Mouse (Mus musculus) gastrocnemius, postnatal 25 days (tissue): ENCODE data around the gene Axl. TPM values are rescaled to one million over a fixed set of nuclear protein-coding genes. Genes with fewer than 3 reads are reported as not detected.

ENCODE experiments used
- DNase-seq: peaks from one replicate; pipeline ENCODE4 v3.0.0; 2022
- total RNA-seq, 2 experiments: library from RNA; stranded (reverse); gene quantifications; 1 replicate in 1 of 2; 2 replicates in 1 of 2; pipeline ENCODE4 v1.2.3; 2021

The Axl gene
- total RNA-seq, 2 experiments from 2014 or later: 41.1 to 42.4 TPM

- no peak for DNase-seq
Measured at GRCm38 (mm10) chr7:25794775-25795174, 6.3 kb upstream of the Axl start.

DNA sequence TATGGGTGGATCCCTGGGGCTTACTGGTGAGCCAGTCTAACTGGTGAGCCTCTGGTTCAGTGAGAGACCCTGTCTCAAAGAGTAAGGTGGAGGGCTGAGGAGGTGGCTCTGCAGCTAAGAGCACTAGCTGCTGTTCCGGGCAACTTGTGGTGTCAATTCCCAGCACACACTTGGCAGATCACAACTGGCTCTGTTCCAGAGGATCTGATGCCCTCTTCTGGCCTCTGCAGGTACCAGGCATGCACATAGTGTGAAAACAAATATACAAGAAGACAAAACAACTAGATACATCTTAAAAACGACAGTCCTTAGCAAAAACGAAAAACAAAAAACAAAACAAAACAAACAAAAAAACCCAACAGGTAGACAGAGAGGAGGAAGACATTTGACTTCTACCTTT lies 5.2 kb upstream of the Axl start:
- no peak for DNase-seq

GRCm38 (mm10) chr7:25792966-25793365 lies 4.5 kb upstream of the Axl start:
- peak; percentile 32 for DNase-seq

DNA sequence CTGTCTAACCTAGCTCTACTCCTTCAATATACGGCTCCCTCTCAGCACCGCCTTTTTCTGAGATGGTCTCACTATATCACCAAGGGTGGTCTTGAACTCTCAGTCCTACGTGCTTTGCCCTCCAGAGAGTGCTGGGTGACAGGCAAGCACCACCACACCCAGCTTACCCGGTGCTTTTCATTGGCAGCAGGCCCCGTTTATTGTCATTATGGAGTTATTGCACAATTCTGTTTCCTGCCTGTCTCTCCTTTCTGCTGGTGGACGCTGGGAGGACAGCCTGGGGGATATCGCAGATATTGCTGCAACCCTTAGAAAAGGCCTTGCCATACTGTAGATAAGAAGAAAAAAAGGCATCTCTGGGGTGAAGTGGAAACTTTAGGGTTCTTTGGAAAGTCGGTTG lies 2.1 kb upstream of the Axl start:
- DNase-seq: peak; percentile 56

GRCm38 (mm10) chr7:25789129-25789440 lies 580 bp upstream of the Axl start:
- DNase-seq: no peak

DNA sequence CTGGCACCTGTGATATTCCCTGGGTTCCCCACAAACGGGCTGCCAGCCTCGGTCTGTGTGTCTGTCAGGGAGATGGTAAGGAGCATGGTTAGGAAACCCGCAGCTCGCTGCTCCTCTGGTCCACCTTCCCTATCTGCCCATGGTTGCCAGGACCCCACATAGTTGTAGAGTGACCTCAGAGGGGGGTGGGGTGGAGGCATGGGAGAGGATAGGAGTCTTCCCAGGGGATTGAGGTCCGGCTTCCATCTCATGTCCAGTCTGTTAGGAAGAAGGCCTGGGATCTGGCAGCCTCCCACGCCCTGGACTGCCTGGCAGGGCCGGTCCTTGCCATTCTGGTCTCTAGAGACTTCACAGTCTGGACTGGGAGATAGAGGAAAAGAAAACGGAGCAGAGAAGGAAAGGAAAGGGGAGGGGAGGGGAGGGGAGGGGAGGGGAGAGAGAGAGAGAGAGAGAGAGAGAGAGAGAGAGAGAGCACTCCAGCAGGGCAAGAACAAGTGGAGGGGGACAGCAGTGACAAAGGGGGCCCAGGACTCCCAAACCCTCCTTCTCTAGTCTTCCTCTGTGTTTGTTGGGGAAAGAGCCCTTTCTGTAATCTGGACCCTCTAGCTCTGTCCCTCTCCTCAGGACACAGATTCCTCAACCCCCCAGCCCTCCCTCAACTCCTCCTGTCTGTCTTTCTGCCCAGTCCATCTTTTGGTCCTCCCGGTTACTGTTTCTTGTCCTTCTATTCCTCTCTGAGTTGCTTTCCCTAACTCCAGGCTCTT lies 867 bp downstream of the Axl start:
- peak; percentile 38 for DNase-seq

GRCm38 (mm10) chr7:25786974-25787373 lies 1.5 kb downstream of the Axl start:
- DNase-seq: no peak

DNA sequence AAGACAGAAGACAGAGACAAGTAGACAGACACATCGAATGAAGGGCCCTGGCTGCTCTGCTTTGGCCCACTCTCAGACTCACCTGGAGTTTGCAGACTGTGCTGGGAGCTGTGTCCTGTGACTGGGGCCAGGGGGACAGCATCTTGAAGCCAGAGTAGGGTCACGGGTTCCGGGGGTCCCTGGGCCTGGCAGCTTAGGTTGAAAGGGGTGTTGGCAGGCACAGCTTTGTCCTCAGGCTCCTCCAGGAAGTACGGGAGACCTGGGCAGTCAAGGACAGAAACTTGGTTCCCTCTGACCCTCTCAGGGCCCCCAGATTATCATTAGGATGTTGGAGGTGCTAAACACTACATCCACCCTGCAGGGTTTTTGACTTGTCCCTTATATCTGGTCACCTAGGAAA lies 2.8 kb downstream of the Axl start:
- no peak for DNase-seq

GRCm38 (mm10) chr7:25784808-25785207 lies 3.7 kb downstream of the Axl start:
- DNase-seq: no peak

DNA sequence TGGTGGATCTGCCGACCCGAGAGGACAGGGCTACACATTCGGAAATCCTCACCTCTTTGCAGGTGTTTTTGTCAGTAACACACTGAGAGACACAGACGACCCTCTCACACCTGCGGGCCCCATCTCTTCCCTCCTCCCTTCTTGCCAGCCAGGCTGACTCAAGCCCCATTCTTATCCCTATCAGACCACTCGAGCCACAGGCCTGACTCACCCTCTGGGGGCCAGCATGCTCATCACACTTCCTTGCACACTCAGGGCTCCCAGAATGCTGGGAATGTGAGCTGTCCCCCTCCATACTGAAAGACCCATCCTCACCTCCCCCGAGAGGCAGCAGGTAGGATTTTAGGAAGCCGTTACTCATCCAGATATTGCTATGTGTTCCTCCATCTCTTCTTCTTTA lies 4.8 kb downstream of the Axl start:
- DNase-seq: no peak

DNA sequence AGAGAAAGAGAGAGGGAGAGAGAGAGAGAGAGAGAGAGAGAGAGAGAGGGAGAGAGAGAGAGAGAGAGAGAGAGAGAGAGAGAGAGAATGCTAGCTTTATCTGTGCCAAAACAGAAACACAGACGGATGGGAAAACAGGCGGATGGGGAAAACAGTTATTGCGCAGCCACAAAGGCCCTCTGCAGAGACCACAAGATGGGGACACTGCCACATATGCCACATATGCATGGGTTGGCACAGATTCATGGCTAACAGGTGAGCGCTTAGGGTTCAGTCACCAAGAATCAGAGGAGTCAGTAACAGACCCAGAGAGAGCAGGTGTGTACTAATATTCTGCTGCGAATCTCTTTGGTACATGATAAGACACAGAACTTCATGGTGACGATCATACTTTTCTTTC lies 5.8 kb downstream of the Axl start:
- no peak for DNase-seq

- DNase-seq: peak; percentile 32
Measured at GRCm38 (mm10) chr7:25781937-25782610, 6.4 kb downstream of the Axl start.

- peak; percentile 61 for DNase-seq
Measured at GRCm38 (mm10) chr7:25781321-25781936, 7.1 kb downstream of the Axl start.

GRCm38 (mm10) chr7:25780753-25781152 lies 7.8 kb downstream of the Axl start:
- DNase-seq: peak; percentile 41

- DNase-seq: no peak
Measured at GRCm38 (mm10) chr7:25780021-25780420, 8.5 kb downstream of the Axl start.

DNA sequence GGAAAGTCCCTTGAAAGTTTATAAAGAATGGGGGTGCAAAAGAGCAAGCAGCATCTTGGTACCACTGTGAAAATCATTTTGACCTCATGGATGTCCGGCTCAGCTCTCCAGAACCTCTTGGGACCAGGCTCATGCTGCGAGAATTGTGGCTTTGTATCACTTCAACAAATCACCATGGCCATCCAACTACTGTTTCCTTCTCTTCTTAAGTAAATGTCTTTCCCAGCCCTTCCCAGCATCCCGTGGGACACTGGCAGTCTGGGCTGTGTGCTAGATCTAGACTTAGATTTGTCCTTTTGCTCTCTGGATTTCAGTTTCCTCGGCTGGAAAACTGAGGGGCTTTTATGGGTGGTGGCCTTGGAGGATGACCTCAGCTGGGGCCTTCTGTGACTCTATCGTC lies 20.3 kb downstream of the Axl start:
- no peak for DNase-seq

DNA sequence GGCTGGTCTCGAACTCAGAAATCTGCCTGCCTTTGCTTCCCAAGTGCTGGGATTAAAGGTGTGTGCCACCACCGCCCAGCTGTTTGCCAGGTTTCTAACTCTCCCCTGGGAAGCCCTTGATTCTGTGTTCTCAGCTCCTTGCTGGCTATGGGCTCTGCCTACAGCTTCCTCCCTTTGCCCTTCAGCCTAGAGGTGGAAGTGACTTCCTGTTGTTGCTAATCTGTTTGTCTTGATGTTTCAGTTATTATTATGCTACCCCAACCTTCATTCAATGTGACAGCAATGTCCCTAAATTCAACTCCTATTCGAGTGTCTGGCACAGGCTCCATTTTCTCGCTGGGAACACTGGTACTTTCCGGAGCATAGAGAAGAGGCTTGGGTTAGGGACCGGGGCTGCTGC lies 22.4 kb downstream of the Axl start:
- DNase-seq: no peak

- no peak for DNase-seq
Measured at GRCm38 (mm10) chr7:25764221-25764620, 24.3 kb downstream of the Axl start.

DNA sequence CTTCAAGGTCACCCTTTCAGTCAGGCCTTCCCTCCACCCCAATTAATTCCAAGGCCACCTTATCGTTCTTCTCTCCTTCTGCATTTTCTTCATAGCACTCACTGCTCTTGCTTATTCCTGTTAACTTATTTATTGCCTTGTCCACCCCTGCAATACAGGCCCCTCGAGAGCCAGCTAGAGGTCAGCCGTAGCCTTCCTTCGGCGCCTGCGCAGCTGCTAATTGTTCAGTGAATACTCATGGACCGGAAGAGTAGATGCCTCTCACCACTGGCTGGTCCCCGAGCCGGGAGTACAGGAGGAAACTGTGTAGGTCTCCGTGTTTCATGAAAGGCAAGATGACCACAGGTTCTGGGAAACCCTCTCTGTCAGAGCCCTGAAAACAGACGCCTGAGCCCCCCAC lies 24.8 kb downstream of the Axl start:
- no peak for DNase-seq

GRCm38 (mm10) chr7:25761354-25761753 lies 27.2 kb downstream of the Axl start:
- peak; percentile 44 for DNase-seq

- peak; percentile 91 for DNase-seq
Measured at GRCm38 (mm10) chr7:25756011-25756410, 32.5 kb downstream of the Axl start.

DNA sequence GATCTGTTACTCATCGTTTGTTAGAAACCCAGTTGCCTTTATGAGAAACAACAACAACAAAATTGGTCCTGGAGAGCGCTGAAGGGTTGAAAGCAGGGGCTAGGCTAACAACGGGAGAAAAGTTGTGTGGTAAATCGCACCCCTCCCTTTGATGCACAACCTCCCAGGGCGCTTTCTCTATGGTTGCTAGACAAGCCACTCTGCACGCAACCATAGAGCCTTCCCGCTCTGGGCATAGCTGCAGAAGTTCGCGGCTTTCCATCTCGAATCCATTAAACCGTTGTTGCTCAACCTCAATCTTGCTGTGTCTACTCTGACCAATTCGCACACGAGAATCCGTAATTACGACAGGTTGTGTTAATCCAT lies 33.1 kb downstream of the Axl start:
- no peak for DNase-seq

DNA sequence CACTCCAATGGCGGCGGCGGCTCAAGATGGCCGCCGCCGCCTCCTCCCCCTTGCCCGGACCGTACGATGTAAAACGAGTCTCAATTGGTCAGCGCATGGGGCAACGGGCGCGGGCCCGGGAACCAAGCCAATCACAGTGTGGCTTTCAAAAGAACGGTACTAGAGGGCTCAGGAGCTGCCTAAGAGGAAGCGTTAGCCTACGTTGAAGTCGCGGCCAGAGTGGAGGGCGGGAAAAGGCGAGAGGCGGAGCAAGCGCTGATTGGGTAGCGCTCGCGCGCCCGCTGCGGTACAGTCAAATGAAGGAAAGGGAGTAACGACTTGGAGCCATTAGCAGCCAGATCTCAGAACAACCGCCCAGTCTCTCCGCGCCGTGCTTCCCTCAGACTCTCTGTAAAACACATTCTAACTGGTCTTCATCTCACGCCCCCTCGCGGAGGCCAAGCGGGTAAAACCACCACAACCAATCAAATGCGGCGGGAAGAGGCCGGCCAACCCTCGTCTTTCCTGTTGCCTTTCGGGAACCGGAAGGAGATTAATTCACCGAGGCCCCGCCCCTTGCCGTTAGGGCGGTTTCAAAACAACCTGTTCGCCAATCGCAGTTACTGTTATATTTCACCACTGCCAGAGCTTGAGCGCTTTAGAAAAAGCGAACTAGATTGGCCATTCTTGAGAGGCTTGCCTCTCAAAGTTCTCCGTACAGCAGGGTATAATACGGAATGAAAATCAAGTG lies 33.6 kb downstream of the Axl start, which contains the start of gene Hnrnpul1:
Gene Hnrnpul1 (minus strand): TSS at position 20 of the 730 bp plus-strand sequence.
- peak; percentile 98 for DNase-seq
